Mouse (Mus musculus) stomach, postnatal 0 days (tissue): ENCODE results near the gene Cap1. TPM values are rescaled to one million over a fixed set of nuclear protein-coding genes. Genes with fewer than 3 reads are reported as not detected.
A peak's percentile ranks its signal among the peaks of the same experiment; 100 is the strongest.

ENCODE experiments used
- ATAC-seq: fragments of 200-750 bp; cut with Nextera tagmentation; 2 replicates; pipeline ENCODE4 v1.8.0; 2017; ENCODE audit not compliant: low FRiP score, low TSS enrichment
- DNase-seq: peaks from one replicate; pipeline ENCODE4 v3.0.0-alpha.2; 2016; ENCODE audit warnings: low spot score
- H3K27ac ChIP-seq: fragments of 300-500 bp; sonication (generic); replicated peaks from 2 replicates; pipeline ENCODE4 v1.5.1; 2014; ENCODE audit warnings: mild to moderate bottlenecking, control low read depth
- H3K27me3 ChIP-seq: fragments of 300-500 bp; sonication (generic); 2 replicates; pipeline ENCODE4 v1.6.1; 2014; ENCODE audit warnings: low read length; ENCODE audit not compliant: control insufficient read depth, insufficient read depth
- H3K36me3 ChIP-seq: fragments of 300-500 bp; sonication (generic); 2 replicates; pipeline ENCODE4 v1.6.1; 2014; ENCODE audit warnings: low read length, mixed read lengths; ENCODE audit not compliant: control insufficient read depth, insufficient read depth
- H3K4me1 ChIP-seq: fragments of 300-500 bp; sonication (generic); replicated peaks from 2 replicates; pipeline ENCODE4 v1.6.1; 2014; ENCODE audit warnings: antibody characterized with exemption; ENCODE audit not compliant: control insufficient read depth, insufficient read depth
- H3K4me2 ChIP-seq: fragments of 300-500 bp; sonication (generic); replicated peaks from 2 replicates; pipeline ENCODE4 v1.6.1; 2014; ENCODE audit warnings: low read depth, mild to moderate bottlenecking, control low read depth, moderate library complexity
- H3K4me3 ChIP-seq: fragments of 300-500 bp; sonication (generic); 2 replicates; pipeline ENCODE4 v1.5.1; 2014; ENCODE audit warnings: low read depth, low read length, control low read depth
- H3K9ac ChIP-seq: fragments of 300-500 bp; sonication (generic); 2 replicates; pipeline ENCODE4 v1.6.1; 2014; ENCODE audit warnings: mild to moderate bottlenecking, low read length, control low read depth, mixed read lengths
- H3K9me3 ChIP-seq: fragments of 300-500 bp; sonication (generic); 2 replicates; pipeline ENCODE4 v1.6.1; 2016; ENCODE audit warnings: low read length; ENCODE audit not compliant: control insufficient read depth
- CTCF ChIP-seq: IDR thresholded peaks from 2 replicates; pipeline ENCODE4 v1.5.1; 2016; ENCODE audit warnings: antibody characterized with exemption, low read depth, mild to moderate bottlenecking, moderate library complexity
- EP300 ChIP-seq: optimal IDR thresholded peaks from 2 replicates; pipeline ENCODE3; 2016; ENCODE audit warnings: antibody characterized with exemption
- WGBS: fragments of 180-500 bp; shearing (Covaris S2); extraction: QIAGEN DNeasy Blood & Tissue Kit; methylation state at CpG from one replicate; pipeline ENCODE4 v1.1.7; 2014; 5-methylcytosine and 5-hydroxymethylcytosine counted together
- polyA plus RNA-seq: library from polyadenylated mRNA; unstranded; fragments of >200 nt; fragmentation: Nextera tagmentation; extraction: Ambion mirVana; gene quantifications from 2 replicates; pipeline ENCODE4 v1.2.1, GENCODE M21; 2015

Gene Cap1
- polyA plus RNA-seq, 1 experiment from 2014 or later: 56.2 TPM

GRCm38 (mm10) chr4:122884481-122885340, 1.1 kb downstream of the Cap1 start:
- DNase-seq: peak; percentile 27
- peak overlapping the region; percentile 86 for H3K9ac ChIP-seq
- peak overlapping the region; percentile 71 for H3K4me2 ChIP-seq
- 9% methylated on average over 12 of the region's 12 CpGs for WGBS
- no peak for ATAC-seq
- H3K27ac ChIP-seq: peak overlapping the region; percentile 100
- H3K36me3 ChIP-seq: no peaks in the 10 kb centered on the region
- peaks cover 13% of the 10 kb centered on the region for H3K4me1 ChIP-seq
- TF ChIP-seq CTCF: no peak
- TF ChIP-seq EP300: no peak
- no peaks in the 10 kb centered on the region for H3K27me3 ChIP-seq
- H3K4me3 ChIP-seq: peak overlapping the region; percentile 73
- no peaks in the 10 kb centered on the region for H3K9me3 ChIP-seq

- Histone ChIP-seq H3K4me2 (peak overlapping the region; percentile 71), H3K9ac (peak overlapping the region; percentile 27; the same call in 1 of the 2 replicates), H3K4me1 (peaks cover 13% of the 10 kb centered on the region), H3K9me3 (no peaks in the 10 kb centered on the region), H3K27ac (peak overlapping the region; percentile 100), H3K4me3 (peak overlapping the region; percentile 73), H3K27me3 (no peaks in the 10 kb centered on the region), H3K36me3 (no peaks in the 10 kb centered on the region)
- 25% methylated on average over 2 of the region's 2 CpGs for WGBS
- DNase-seq (no peak), ATAC-seq (no peak)
- TF ChIP-seq EP300 (no peak), CTCF (no peak)
Measured at GRCm38 (mm10) chr4:122884051-122884450, 1.8 kb downstream of the Cap1 start.

DNA sequence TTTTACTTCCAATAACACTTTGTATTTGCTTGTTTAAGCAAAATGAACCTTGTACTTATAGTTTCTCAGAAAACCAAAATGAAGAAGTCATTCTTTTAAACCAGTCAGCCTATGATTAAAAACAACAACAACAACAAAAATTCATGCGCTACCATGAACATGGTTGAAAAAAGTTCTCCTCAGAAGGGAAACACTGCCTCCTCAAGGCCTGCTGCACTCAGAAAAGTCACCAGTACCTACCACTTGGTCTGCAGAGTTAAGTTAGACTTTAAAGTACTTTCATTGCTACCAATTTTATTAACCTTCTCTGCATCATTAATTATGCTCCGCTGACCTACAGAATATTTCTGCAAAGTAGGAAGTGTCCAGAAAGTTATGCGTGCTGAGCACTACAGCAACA, 2.6 kb downstream of the Cap1 start:
- Histone ChIP-seq H3K9me3 (no peaks in the 10 kb centered on the region), H3K9ac (no peak overlapping the region), H3K27me3 (no peaks in the 10 kb centered on the region), H3K4me2 (peak overlapping the region; percentile 71), H3K36me3 (no peaks in the 10 kb centered on the region), H3K4me3 (0 out of 2 replicates have a peak overlapping the region, but pooled peaks have one; percentile 73), H3K27ac (no peak overlapping the region), H3K4me1 (peaks cover 15% of the 10 kb centered on the region)
- TF ChIP-seq CTCF (peak; percentile 46), EP300 (no peak)
- no peak for ATAC-seq
- DNase-seq: no peak
- WGBS: 76% methylated on average over 3 of the region's 3 CpGs

DNA sequence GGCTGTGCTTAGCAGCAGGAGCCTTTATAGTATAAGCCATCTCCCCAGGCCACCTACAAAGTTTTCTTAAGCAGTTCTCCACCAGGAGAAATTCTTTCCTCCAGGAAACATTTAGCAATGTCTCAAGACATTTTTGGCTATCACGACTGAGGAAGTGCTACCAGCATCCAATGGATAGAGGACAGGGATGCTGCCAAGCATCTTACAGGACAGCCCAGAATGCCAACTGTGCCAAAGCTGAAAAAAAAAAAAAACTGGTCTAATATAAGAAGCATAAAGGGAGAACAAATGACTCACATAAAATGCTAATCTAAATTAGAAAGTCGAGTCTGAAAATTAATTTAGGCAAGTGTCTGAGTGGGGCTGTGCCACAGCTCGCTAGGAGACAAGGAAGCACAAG, 3.3 kb downstream of the Cap1 start:
- TF ChIP-seq EP300 (no peak), CTCF (no peak)
- Histone ChIP-seq H3K4me1 (peaks cover 15% of the 10 kb centered on the region), H3K27ac (no peak overlapping the region), H3K27me3 (no peaks in the 10 kb centered on the region), H3K36me3 (no peaks in the 10 kb centered on the region), H3K9me3 (no peaks in the 10 kb centered on the region), H3K9ac (no peak overlapping the region), H3K4me3 (no peak overlapping the region), H3K4me2 (no peak overlapping the region)
- DNase-seq: no peak
- no peak for ATAC-seq
- 55% methylated on average over 3 of the region's 3 CpGs for WGBS

GRCm38 (mm10) chr4:122878333-122879070, 7.4 kb downstream of the Cap1 start:
- Histone ChIP-seq H3K9me3 (no peaks in the 10 kb centered on the region), H3K27me3 (no peaks in the 10 kb centered on the region), H3K4me2 (no peak overlapping the region), H3K27ac (peak overlapping the region; percentile 81), H3K4me3 (no peak overlapping the region), H3K9ac (no peak overlapping the region), H3K4me1 (peaks cover 7% of the 10 kb centered on the region), H3K36me3 (no peaks in the 10 kb centered on the region)
- TF ChIP-seq CTCF (peak; percentile 47), EP300 (no peak)
- ATAC-seq: no peak
- no peak for DNase-seq
- WGBS: 63% methylated on average over 2 of the region's 2 CpGs
